Mouse (Mus musculus) limb, embryonic 14.5 days (tissue): ENCODE results near the gene Tcf12. TPM values are rescaled to one million over a fixed set of nuclear protein-coding genes. Genes with fewer than 3 reads are reported as not detected.

Source experiments
- ATAC-seq: fragments of 200-750 bp; cut with Nextera tagmentation; 2 replicates; pipeline ENCODE4 v1.8.0; 2017; ENCODE audit warnings: low read depth, moderate number of reproducible peaks, moderate TSS enrichment; ENCODE audit not compliant: low FRiP score
- DNase-seq: peaks from one replicate; pipeline ENCODE4 v3.0.0-alpha.2; 2015; ENCODE audit warnings: low spot score
- H3K27ac ChIP-seq: fragments of 300-500 bp; sonication (generic); replicated peaks from 2 replicates; pipeline ENCODE4 v1.5.1; 2014; ENCODE audit warnings: low read depth, mild to moderate bottlenecking, low read length, moderate library complexity, mixed read lengths
- H3K27me3 ChIP-seq: fragments of 300-500 bp; sonication (generic); 2 replicates; pipeline ENCODE4 v1.6.1; 2014; ENCODE audit warnings: low read length, mixed read lengths; ENCODE audit not compliant: control insufficient read depth, insufficient read depth
- H3K36me3 ChIP-seq: fragments of 300-500 bp; sonication (generic); 2 replicates; pipeline ENCODE4 v1.6.1; 2014; ENCODE audit warnings: mild to moderate bottlenecking, low read length, moderate library complexity, mixed read lengths; ENCODE audit not compliant: control insufficient read depth, insufficient read depth
- H3K4me1 ChIP-seq: fragments of 300-500 bp; sonication (generic); 2 replicates; pipeline ENCODE4 v1.6.1; 2014; ENCODE audit warnings: antibody characterized with exemption, low read length, mixed read lengths; ENCODE audit not compliant: control insufficient read depth, insufficient read depth
- H3K4me2 ChIP-seq: fragments of 300-500 bp; sonication (generic); replicated peaks from 2 replicates; pipeline ENCODE4 v1.6.1; 2014; ENCODE audit warnings: low read depth, mild to moderate bottlenecking, low read length, moderate library complexity; ENCODE audit not compliant: severe bottlenecking
- H3K4me3 ChIP-seq: fragments of 300-500 bp; sonication (generic); replicated peaks from 2 replicates; pipeline ENCODE4 v1.5.1; 2014; ENCODE audit warnings: low read length
- H3K9ac ChIP-seq: fragments of 300-500 bp; sonication (generic); 2 replicates; pipeline ENCODE4 v1.6.1; 2014; ENCODE audit warnings: mild to moderate bottlenecking, low read depth, low read length, moderate library complexity; ENCODE audit not compliant: severe bottlenecking
- H3K9me3 ChIP-seq: fragments of 300-500 bp; sonication (generic); 2 replicates; pipeline ENCODE4 v1.6.1; 2016; ENCODE audit warnings: low read length; ENCODE audit not compliant: control insufficient read depth
- POLR2A ChIP-seq: fragments of 200-500 bp; IDR thresholded peaks from 2 replicates; pipeline ENCODE4 v1.8.0; 2012; ENCODE audit warnings: inconsistent platforms, mild to moderate bottlenecking, moderate library complexity, borderline replicate concordance; ENCODE audit not compliant: insufficient read depth, insufficient read length; ENCODE audit errors: extremely low read depth
- WGBS: fragments of 180-500 bp; shearing (Covaris S2); extraction: QIAGEN DNeasy Blood & Tissue Kit; methylation state at CpG from one replicate; pipeline ENCODE4 v1.1.7; 2014; 5-methylcytosine and 5-hydroxymethylcytosine counted together
- polyA plus RNA-seq, 2 experiments: library from polyadenylated mRNA; depleted of rRNA in 1 of 2; stranded (reverse) in 1 of 2; unstranded in 1 of 2; fragments of >200 nt; fragmentation: Nextera tagmentation in 1 of 2; extraction: Ambion mirVana in 1 of 2; gene quantifications; 2 replicates each; pipeline versions ENCODE4 v1.2.1 to v1.2.3; 2012 to 2014

Gene Tcf12
- polyA plus RNA-seq, 2 experiments: 111 to 158 TPM

GRCm38 (mm10) chr9:71850283-71850682 lies 261.4 kb downstream of the Tcf12 start:
- no peak overlapping the region for H3K4me2 ChIP-seq
- no peak overlapping the region for H3K4me3 ChIP-seq
- no peak for TF ChIP-seq POLR2A
- WGBS: 100% methylated on average over 1 of the region's 1 CpGs
- no peak for ATAC-seq
- no peaks in the 10 kb centered on the region for H3K27me3 ChIP-seq
- no peak overlapping the region for H3K9ac ChIP-seq
- no peak overlapping the region for H3K27ac ChIP-seq
- no peaks in the 10 kb centered on the region for H3K9me3 ChIP-seq
- no peaks in the 10 kb centered on the region for H3K4me1 ChIP-seq
- no peak for DNase-seq
- H3K36me3 ChIP-seq: peaks cover 80% of the 10 kb centered on the region

DNA sequence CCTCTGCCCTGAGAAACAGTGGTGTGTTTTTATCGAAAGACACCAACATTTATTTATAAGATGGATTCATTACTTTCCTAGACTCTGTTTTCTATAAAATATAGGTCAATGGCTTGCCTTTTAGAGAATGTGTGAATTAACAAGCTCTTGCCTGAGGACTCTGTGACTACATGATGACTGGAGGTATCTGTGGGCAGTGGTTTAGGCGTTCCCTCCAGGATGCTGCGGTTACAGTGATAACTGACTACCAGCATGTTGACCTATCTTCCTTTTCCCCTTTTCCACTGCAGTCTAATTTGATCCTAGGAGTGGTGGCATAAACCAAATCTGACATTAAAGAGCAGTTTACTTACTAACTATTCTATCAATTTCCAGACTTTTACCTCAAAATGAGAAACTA lies 263.3 kb downstream of the Tcf12 start:
- Histone ChIP-seq H3K27ac (no peak overlapping the region), H3K9ac (no peak overlapping the region), H3K4me2 (no peak overlapping the region), H3K27me3 (no peaks in the 10 kb centered on the region), H3K36me3 (peaks cover 76% of the 10 kb centered on the region), H3K4me1 (no peaks in the 10 kb centered on the region), H3K4me3 (no peak overlapping the region), H3K9me3 (no peaks in the 10 kb centered on the region)
- WGBS: 94% methylated on average over 3 of the region's 3 CpGs
- DNase-seq: no peak
- no peak for TF ChIP-seq POLR2A
- no peak for ATAC-seq

DNA sequence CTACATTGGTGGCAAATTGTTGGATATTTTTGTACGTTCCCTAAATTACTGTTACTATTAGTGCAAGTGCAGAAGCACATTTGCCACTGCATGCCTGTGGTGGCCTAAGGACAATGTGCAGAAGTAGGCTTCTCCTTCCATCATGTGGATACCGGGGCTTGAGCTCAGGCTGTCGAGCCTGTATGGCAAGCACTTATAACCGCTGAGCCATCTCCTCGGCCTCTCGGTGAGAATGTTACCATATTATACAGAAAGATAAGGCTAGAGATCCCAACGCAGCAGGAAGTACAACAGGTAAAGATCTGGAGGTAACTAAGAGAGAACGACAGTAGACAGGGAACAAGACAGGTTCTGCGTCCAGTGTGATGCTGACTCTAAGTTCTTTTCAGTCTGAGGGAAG lies 263.8 kb downstream of the Tcf12 start:
- no peak overlapping the region for H3K27ac ChIP-seq
- H3K4me1 ChIP-seq: no peaks in the 10 kb centered on the region
- H3K9me3 ChIP-seq: no peaks in the 10 kb centered on the region
- H3K4me2 ChIP-seq: no peak overlapping the region
- DNase-seq (no peak), ATAC-seq (no peak)
- WGBS: 96% methylated on average over 9 of the region's 9 CpGs
- H3K36me3 ChIP-seq: peaks cover 75% of the 10 kb centered on the region
- no peak for TF ChIP-seq POLR2A
- no peak overlapping the region for H3K4me3 ChIP-seq
- no peak overlapping the region for H3K9ac ChIP-seq
- H3K27me3 ChIP-seq: no peaks in the 10 kb centered on the region

- no peak overlapping the region for H3K9ac ChIP-seq
- no peaks in the 10 kb centered on the region for H3K4me1 ChIP-seq
- peaks cover 49% of the 10 kb centered on the region for H3K36me3 ChIP-seq
- no peak for DNase-seq
- no peak overlapping the region for H3K4me3 ChIP-seq
- WGBS: 93% methylated on average over 5 of the region's 5 CpGs
- no peak overlapping the region for H3K27ac ChIP-seq
- no peak overlapping the region for H3K4me2 ChIP-seq
- no peaks in the 10 kb centered on the region for H3K9me3 ChIP-seq
- ATAC-seq: no peak
- no peaks in the 10 kb centered on the region for H3K27me3 ChIP-seq
- TF ChIP-seq POLR2A: no peak
These were observed 269.8 kb downstream of the Tcf12 start for GRCm38 (mm10) chr9:71841850-71842249.

- Histone ChIP-seq H3K4me2 (no peak overlapping the region), H3K9ac (no peak overlapping the region), H3K9me3 (no peaks in the 10 kb centered on the region), H3K27ac (no peak overlapping the region), H3K27me3 (no peaks in the 10 kb centered on the region), H3K4me3 (no peak overlapping the region), H3K4me1 (no peaks in the 10 kb centered on the region), H3K36me3 (peaks cover 9% of the 10 kb centered on the region)
- ATAC-seq: no peak
- TF ChIP-seq POLR2A: no peak
- no peak for DNase-seq
- 21% methylated on average over 5 of the region's 5 CpGs for WGBS
These were observed 274.3 kb downstream of the Tcf12 start for GRCm38 (mm10) chr9:71837366-71837765.

- Histone ChIP-seq H3K9ac (no peak overlapping the region), H3K4me1 (peaks cover 2% of the 10 kb centered on the region; the same call in 1 of the 2 replicates), H3K4me2 (no peak overlapping the region), H3K9me3 (no peaks in the 10 kb centered on the region), H3K27me3 (no peaks in the 10 kb centered on the region), H3K36me3 (no peaks in the 10 kb centered on the region), H3K27ac (no peak overlapping the region), H3K4me3 (no peak overlapping the region)
- no peak for ATAC-seq
- TF ChIP-seq POLR2A: no peak
- no peak for DNase-seq
- WGBS: 84% methylated on average over 1 of the region's 1 CpGs
These were observed 275.3 kb downstream of the Tcf12 start for GRCm38 (mm10) chr9:71836366-71836765.
